Mouse (Mus musculus) lung, postnatal 0 days (tissue): ENCODE results near the gene Zdhhc14.

ENCODE experiments used
- CTCF ChIP-seq: IDR thresholded peaks from 2 replicates; pipeline ENCODE4 v1.5.1; 2016; ENCODE audit warnings: antibody characterized with exemption, mild to moderate bottlenecking
- EP300 ChIP-seq: IDR thresholded peaks from 2 replicates; pipeline ENCODE4 v1.6.1; 2016; ENCODE audit warnings: antibody characterized with exemption, mild to moderate bottlenecking, control low read depth

- no peak for TF ChIP-seq CTCF
- TF ChIP-seq EP300 = no peak
Measured at GRCm38 (mm10) chr17:5747539-5748500, 255.5 kb downstream of the Zdhhc14 start.
